Mouse (Mus musculus) CD4-positive helper T cell, adult 2 months (primary cell): ENCODE results near the gene Hist1h2ac.
"Not testable (repeated sequence)": the region's sequence is repeated elsewhere in the genome, so short reads cannot be mapped to it uniquely, and the experiment has no call there.

Source experiments
- DNase-seq: peaks from one replicate; pipeline ENCODE4 v3.0.0-alpha.2; 2012; ENCODE audit warnings: low read depth, missing footprints, low spot score

The Hist1h2ac gene

DNA sequence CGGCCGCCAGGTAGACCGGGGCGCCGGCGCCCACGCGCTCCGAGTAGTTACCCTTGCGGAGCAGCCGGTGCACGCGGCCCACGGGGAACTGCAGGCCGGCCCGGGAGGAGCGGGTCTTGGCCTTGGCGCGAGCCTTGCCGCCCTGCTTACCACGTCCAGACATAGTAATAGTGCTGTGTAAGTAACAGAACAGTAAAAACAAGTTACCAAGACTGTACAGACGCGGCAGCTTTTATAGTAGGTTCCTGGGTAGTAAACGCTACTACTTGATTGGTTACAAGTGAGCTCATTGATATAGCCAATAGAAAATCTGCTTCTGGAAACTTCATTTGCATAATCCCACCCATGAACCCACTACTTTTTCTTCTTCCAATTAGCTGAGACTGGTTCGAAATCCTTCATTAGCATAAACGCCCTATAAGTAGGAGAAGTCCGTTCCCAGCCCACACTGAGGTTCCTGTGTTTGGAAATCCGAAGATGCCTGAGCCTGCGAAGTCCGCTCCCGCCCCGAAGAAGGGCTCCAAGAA lies at the start of gene Hist1h2ac, which contains the start of gene Hist1h2bc:
TSS of gene Hist1h2ac (minus strand) at position 194 of the 527 bp plus-strand sequence.
TSS of gene Hist1h2bc (plus strand) at position 445 of the 527 bp plus-strand sequence.
- DNase-seq: peak; percentile 95

DNA sequence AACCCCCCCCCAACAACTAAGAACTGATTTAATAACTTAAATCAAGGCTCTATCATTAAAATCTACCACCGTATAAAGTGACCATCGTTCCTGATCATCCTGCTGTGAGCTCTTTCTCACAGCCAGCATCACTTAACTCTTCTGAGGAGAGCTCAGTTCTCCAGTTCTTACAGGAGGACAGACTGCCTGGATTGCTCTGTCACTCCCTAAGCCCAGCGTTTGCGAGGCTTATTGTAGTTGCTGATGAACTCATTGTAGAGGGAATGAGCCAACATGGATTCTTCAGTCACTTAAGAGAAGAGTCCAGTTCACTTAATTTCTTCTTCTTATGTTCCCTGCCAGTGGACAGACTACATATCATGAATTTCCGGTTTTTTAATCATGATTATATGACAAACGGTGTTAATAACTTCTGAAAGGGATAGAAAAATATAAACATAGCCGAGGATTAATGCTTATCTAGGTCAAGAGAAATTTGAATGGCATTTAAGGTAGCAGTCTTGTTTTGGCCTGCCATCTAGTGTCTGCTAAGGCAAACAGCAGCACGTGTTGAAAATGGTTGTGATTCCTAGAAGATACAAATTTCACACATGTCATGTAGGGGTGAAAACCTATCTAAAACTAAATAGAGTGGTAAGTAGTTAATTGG lies 48.5 kb upstream of the Hist1h2ac start:
- peak; percentile 64 for DNase-seq

DNA sequence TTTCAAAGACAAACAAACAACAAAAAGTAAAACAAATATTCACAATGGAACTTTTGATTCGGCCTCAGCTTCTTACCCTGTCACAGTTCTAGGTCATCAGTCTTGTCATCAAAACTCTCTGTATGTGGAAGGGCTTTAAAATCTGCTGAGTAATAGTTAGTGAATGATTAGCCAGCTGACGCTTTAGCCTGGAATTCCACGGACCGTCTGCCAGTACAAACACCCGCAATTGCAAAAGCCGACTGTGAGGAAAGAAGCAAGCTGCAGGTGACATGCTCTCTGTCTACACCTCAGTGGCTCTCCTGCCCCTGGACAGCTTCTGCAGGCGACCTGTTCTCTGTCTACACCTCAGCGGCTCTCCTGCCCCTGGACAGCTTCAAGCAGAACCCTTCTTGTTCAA lies 46.7 kb upstream of the Hist1h2ac start:
- DNase-seq: no peak

DNA sequence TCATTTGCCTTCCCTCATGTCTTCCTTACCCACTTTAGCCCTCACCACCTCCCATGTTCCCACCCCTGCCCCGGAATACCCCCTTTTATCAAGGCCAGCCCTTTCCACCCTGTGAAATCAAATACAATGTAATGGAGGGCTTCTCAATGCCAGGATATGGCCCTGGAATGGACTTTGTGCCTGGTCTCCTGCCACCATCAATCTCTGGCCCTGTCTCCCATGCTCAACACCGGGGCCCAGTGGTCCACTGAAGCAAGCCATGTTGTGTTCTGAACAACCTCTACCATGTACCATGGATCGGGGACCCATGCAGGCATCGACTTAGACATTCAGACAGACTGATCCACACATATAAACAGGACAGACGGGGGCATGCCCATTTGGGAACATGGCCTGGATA lies 46.0 kb upstream of the Hist1h2ac start:
- no peak for DNase-seq

DNA sequence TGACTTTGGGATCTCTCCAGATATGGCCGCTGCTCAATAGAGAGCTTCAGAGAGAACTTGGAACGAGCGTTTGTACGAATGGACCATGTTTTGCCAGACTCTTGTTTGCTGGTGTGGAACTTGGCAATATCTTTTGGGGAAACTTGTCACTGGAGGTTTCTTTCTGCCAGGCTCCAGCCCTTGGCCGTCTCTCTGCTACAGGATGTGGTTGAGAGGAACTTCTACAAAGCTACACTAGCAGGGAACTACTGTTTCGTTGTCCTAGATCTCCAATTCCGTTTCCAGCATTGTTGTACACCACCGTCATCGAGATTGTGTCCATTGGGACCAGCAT lies 45.4 kb upstream of the Hist1h2ac start:
- no peak for DNase-seq

DNA sequence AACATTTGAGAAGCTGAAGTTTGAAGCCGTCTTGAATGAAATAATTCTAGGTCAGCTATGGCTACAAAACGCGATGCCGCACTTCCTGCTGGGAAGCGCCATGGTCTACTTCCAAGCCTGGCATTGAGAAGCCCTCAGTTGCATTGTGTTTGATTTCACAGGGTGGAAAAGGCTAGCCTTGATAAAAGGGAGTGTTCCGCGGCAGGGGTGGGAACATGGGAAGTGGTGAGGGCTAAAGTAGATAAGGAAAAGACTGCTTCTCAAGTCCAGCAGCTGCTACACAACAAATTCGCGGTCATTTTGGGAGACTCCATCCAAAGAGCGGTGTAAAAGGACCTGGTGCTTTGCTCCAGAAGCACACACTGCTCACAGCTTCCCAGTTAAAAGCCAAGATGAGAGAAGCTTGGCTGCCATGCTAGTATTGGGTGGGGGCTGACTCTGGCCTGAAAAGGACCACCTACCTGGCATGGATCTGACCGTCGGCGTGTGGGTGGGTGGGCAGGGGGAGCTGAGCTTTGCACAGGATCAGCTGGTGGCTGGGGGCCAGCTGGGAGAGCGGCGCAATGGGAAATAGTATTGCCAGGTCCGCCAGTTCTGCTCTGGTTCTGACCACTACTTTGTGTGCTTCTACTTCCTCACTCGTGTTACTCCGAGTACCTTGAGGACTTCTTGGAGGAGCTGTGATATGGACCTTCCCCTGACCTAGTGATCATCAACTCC lies 44.9 kb upstream of the Hist1h2ac start:
- no peak for DNase-seq

DNA sequence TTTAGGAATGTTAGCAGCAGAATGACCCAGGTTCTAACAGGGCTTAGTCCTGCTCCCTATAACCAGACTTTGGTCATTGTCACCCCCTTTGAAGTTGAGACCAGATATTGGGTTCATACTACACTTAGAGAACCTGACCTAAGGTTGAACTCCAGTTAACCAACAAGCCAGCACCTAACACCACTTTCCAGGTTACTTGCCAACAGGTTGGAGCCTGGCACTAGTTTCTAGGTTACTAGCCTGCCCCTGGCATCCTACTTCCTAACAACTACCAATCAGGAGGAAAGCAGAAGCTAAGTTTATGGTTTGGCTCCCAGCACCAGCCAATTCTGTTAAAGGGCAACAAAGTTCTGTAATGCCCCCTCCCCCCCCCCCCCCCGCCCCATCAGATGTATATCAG lies 41.5 kb upstream of the Hist1h2ac start:
- DNase-seq: no peak

DNA sequence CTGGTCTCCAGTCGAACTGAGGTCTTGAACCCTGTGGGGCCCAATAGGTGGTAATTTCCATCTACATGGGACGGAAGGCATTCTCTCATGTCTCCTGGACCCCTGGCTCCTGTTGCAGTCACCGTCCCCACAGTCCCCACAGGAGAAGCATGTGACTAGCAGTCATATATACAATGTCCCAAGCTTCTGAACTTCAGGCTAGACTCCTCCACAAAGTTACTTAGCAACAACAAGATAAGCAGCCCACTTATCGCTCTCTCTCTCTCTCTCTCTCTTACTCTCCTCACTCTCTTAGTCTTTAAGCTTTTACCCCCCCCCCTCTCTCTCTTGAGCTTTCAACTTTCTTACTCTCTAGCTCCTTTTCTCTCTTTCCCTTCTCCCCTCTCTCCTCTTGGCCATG lies 40.5 kb upstream of the Hist1h2ac start:
- no peak for DNase-seq

DNA sequence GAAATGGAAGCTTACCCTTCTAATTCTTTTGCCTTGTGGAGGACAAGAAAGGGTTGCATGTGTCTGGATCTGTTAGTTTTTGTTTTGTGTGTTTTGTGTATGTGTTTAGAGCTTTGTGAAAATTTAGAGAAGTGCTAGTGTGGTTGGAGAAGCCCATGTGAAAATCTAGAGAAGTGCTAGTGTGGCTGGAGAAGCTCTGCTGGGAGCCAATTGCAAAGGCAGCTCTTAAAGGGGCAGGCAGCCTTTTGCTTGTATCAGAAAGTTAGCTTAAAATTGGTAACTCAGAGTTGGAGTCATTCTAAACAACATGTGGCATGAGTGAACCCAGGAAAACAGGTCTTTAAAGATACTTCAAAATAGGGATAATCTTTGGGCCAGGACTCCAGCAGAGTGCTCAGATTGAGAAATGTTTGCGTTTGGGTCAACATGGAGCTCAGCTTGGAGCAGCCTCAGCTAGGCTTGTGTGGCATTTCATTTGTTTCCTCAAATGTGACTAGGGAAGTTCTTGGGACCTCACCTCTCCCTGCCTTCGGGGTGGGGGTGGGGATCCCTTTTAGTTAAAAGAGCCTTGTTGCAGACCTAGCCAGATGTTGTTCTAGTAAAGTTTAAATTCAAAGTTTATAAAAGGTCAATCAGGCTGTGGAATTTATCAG lies 34.0 kb upstream of the Hist1h2ac start:
- not testable (repeated sequence) for DNase-seq

DNA sequence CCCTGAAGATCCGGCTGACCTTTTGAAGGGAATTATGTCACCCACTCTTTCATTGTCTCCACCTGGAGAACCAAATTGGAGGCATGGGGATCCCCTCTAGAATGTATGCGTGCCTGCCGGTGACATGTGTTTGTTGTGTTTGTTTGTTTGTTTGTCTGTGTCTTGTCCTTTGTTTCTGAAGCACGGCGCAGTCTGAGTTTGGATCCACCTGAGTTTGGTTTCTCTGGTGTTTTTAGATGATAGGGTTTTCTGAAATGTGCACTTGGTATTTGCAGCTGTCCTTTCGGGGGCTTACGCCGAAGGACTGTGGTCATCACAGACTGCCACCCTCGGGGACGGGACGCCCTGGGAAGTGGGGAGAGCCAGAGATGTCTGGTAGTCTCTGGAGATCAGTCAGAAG lies 33.4 kb upstream of the Hist1h2ac start:
- DNase-seq: no peak

DNA sequence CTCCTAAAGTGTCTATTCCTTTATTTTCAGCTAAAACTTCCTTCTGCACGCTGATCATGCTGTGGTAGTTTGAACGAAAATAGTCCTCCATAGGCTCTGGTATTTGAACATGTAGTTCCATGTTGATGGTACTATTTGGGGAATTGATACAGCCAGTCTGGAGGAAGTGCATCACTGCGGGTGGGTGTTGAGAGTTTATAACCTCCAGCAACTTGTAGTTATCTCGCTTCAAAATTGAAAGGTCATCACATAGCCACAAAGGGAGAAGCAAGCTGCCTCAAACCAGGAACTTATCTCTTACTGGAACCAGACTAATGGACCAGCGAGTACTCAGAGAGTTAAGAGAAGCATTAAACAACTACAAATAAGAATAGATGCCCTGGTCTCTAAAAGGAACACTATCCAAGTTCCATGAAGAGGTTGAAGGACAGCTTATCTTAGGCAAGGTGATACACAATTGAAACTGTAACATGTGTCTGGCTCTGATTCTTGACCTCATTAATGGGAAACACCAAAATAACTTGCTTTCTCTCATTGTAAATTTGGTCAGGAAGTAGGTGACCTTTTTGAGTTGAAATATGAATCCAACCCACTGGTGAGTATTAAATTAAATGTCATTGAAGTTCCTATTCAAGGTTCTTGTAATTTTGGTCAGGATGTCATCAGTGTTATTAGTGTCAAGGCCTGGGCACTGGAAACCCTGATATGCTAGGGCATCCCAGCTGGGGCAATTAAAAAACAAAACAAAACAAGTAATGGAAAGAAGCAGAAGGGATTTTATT lies 32.7 kb upstream of the Hist1h2ac start:
- no peak for DNase-seq

DNA sequence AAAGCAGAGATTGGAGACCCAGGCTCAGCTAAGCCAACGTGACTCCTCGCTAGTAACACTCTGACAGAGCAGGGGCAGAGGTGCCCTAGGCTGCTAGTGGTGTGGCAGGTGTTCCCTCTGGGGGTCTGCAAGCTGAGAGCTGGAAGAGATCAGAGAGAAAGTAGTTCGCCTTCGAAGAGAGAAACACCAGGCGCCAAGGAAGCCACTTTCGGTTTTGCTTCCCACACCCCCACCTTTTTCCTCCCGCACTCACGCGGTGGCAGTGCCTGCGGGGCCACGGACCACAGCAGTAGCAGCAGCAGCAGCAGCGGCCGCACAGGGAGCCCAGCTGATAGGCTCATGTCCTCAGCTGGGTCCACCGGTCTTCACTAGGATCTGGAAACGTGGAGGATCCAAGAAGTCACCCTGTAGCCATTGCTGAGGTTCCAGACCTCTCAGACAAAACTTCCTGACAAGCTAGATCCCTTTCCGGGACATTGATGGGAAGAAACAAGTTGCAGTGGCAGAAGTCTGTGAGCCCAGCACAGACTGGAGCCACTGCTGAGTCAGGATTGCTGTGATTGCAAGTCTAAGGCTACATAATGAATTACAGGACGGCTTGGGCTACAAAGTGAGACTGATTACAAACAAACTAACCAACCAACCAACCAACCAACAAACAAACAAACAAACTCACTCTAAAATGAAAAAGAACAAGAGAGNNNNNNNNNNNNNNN lies 26.8 kb upstream of the Hist1h2ac start, which contains the start of gene Hfe:
TSS of gene Hfe (minus strand) at position 481 of the 716 bp plus-strand sequence.
- peak; percentile 83 for DNase-seq

DNA sequence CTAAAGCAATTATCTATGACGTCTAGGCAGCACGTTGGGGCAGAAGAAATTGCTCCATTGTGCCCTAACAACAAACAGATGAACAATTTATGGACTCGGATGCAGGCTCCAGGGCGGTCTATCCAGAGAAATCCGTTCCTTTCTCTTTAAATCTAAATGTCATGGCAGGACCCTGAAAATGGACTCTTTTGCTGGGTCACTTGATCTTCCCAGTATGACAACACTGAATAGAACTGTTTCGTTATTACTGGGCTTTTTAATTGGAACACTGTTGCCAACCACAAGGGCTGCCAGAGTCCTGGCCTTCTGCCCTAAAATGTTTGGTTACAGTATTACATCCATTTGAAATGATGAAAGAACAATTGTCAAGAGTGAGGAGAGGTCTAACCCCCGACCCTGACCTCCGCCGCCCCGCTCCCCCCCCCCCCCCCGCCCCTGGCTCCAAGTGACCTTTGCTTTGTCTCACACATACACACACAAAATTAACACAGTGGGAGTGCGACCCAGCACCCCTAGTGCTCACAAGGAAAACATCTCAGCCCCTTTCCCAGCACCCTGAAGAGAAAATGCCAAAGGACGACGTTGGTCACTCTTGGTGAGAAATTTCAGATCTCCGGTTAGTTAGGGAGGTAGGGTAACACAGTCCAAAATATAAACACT lies 26.1 kb upstream of the Hist1h2ac start:
- no peak for DNase-seq

DNA sequence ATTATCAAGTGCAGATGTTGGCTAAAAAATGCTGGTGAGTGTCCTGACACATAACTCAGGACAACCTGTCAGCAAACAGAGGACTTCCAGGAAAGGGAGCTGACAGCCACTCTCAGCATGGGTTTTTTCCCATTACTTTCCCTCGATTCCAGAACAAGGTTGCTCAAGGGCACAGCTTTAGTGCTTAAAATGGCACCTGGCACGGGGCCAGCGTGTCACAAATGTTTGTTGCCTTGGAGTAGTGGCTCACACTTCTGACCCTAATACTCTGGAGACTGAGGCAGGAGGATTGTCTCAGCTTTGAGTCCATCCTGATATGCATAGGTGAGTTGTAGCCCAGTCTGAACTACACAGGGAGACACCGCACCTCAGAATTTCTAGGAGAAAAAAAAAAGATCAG lies 24.9 kb upstream of the Hist1h2ac start:
- no peak for DNase-seq

DNA sequence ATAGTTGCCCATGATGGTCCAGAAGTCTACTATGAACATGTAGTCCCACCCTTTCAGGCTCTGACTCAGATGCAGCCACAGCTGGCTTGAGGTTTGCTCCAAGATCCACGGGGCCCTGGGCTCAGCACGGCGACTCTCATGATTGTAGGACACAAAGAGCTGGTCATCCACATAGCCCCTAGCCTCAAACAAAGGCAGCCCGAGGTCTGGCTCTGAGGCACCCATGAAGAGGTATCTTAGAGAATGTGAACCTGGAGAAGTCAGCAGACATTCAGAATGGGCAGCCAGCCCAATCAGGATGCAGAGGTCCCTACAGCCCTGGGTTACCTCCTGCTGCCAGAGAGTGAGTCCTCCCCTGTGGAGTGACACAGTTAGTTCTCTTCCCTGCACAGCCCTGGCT lies 24.3 kb upstream of the Hist1h2ac start:
- no peak for DNase-seq

DNA sequence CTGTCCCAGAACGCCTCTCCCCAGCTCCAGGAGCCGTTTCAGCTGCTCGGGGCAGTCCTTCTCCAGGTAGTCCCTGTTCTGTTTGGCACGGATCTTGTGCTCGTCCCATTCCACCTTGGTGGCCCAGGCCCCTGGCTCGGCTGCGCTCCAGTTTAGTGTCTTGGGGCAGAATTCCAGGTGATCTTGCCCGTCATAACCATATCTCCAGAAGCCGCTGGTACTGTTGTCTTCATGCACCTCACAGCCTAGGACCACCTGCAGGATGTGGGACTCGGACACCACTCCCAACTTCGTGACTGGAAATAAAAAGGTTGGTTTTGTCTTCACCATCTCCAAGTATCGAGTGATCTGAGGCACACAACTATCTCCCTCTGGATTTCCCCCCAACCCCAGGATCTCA lies 23.0 kb upstream of the Hist1h2ac start:
- no peak for DNase-seq

DNA sequence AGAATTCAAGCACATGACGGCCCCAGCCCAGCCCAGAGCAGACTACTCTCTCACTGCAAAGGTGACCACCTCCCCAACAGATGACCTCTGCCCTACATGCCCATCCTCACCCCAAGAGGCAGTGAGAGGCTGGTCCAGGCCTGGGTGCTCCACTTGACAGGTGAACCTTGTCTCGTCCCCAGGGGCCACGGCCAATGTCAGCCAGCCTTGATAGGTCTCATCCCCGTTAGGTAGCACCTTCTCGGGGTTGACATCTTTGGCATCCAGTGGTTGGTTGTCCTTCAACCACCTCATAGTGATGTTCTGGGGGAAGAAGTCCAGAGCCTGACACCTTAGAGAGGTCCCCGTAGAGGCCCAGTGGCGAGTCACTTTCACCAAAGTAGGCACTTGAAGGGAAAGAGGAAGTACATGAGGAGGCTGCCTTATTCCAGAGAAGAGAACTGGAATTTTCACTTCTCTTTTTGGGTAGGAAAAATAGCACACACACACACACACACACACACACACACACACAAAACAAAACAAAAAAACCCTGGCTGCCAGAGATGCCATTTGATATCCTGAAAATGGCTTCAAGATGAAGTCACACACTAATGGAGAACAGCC lies 22.1 kb upstream of the Hist1h2ac start:
- DNase-seq: no peak

DNA sequence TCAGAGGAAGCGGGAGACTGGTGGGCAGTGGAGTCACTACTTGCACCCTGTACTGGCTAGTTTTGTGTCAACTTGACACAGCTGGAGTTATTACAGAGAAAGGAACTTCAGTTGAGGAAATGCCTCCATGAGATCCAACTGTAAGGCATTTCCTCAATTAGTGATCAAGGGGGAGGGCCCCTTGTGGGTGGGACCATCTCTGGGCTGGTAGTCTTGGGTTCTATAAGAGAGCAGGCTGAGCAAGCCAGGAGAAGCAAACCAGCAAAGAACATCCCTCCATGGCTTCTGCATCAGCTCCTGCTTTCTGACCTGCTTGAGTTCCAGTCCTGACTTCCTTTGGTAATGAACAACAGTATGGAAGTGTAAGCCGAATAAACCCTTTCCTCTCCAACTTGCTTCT lies 19.1 kb upstream of the Hist1h2ac start:
- DNase-seq: not testable (repeated sequence)

DNA sequence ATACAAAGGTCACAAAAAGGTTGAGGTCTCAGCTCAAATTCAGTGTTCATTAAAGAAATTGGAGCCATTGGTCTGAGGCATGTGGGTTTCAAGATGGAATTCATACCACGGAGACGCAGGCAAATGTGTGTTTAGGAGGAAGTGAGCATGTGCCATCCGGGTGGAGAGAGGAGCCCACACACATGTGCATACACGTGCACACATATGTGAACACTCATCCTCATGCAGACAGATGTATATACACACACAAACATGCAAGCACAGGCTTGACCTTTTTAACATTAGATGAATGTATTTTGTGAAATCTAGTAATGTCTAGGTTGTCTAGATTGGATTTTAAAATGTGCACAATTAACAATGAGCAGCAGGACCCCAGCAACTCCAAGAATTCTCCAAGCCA lies 18.5 kb upstream of the Hist1h2ac start:
- no peak for DNase-seq
